Mouse (Mus musculus): ENCODE results near the gene Nktr.

- no peak for TF ChIP-seq CTCF (IDR thresholded peaks at IDR 0.05 in 2 of 3, conservative IDR thresholded peaks at IDR 0.05 in 1 of 3; ENCODE audit: control insufficient read depth in 1 of 3, insufficient read depth in 1 of 3, low read depth in 2 of 3, low read length in 3 of 3, poor library complexity in 1 of 3, severe bottlenecking in 1 of 3)
- no peak for TF ChIP-seq EP300 (IDR thresholded peaks at IDR 0.05; ENCODE audit: low read depth in 1 of 2, low read length in 2 of 2)
- no peak for TF ChIP-seq POLR2A (IDR thresholded peaks at IDR 0.05; ENCODE audit: control insufficient read depth in 1 of 2, insufficient read depth in 1 of 2, low read depth in 1 of 2, low read length in 2 of 2, poor library complexity in 1 of 2)
- TF ChIP-seq E2F4 (IDR thresholded peaks at IDR 0.05; ENCODE audit: borderline replicate concordance, low read depth, low read length): no peak
- no peak for TF ChIP-seq CHD2 (IDR thresholded peaks at IDR 0.05; ENCODE audit: low read length)
- no peak for TF ChIP-seq MYB (IDR thresholded peaks at IDR 0.05; ENCODE audit: low read depth, low read length)
- no peak for TF ChIP-seq USF1 (IDR thresholded peaks at IDR 0.05; ENCODE audit: low read depth, low read length)
Observed at GRCm38 (mm10) chr9:121762248-121762647, 43.3 kb downstream of the Nktr start.

All from MEL (cell line).